Mouse (Mus musculus): ENCODE data around the gene 9630041A04Rik. TPM values are rescaled to one million over a fixed set of nuclear protein-coding genes. Genes with fewer than 3 reads are reported as not detected.

9630041A04Rik gene
- not detected in 2 replicates for polyA plus RNA-seq (2012; rRNA removed)
- not detected in 2 replicates for polyA plus RNA-seq (2014; fragmentation: Nextera tagmentation; extraction: Ambion mirVana)

- WGBS (ENCODE audit: insufficient replicate concordance) = 63% methylated on average over 15 of the region's 15 CpGs
- H3K27ac ChIP-seq = no peak within 1 kb of the TSS
- H3K9ac ChIP-seq (replicated peaks) = no peak within 1 kb of the TSS
- H3K4me3 ChIP-seq (ENCODE audit: insufficient read depth in 1 of 2, low read depth in 2 of 2, low read length in 2 of 2) = no peak within 1 kb of the TSS
- no peaks in the 10 kb centered on the region for H3K9me3 ChIP-seq (ENCODE audit: control insufficient read depth, low read length)
- ATAC-seq (ENCODE audit: insufficient read depth) (no peak), DNase-seq (ENCODE audit: low read depth in 3 of 3, low spot score in 3 of 3) (no peak)
- TF ChIP-seq CTCF (IDR thresholded peaks at IDR 0.05; ENCODE audit: low read depth) = no peak
- TF ChIP-seq EP300 (IDR thresholded peaks at IDR 0.05; ENCODE audit: low read depth) = no peak
- H3K4me1 ChIP-seq (replicated peaks; ENCODE audit: control insufficient read depth in 2 of 2, insufficient read depth in 2 of 2, low read length in 1 of 2) = no peaks in the 10 kb centered on the region
- H3K36me3 ChIP-seq (replicated peaks; ENCODE audit: control insufficient read depth, insufficient read depth, low read depth) = no peaks in the 10 kb centered on the region
- no peaks in the 10 kb centered on the region for H3K27me3 ChIP-seq (ENCODE audit: control insufficient read depth, insufficient read depth, low read length)
- no peak within 1 kb of the TSS for H3K4me2 ChIP-seq (ENCODE audit: low read depth)
Measured at GRCm38 (mm10) chr9:101861596-101862471, at the start of gene 9630041A04Rik. 9630041A04Rik (plus strand) TSS chr9:101861841.

DNA sequence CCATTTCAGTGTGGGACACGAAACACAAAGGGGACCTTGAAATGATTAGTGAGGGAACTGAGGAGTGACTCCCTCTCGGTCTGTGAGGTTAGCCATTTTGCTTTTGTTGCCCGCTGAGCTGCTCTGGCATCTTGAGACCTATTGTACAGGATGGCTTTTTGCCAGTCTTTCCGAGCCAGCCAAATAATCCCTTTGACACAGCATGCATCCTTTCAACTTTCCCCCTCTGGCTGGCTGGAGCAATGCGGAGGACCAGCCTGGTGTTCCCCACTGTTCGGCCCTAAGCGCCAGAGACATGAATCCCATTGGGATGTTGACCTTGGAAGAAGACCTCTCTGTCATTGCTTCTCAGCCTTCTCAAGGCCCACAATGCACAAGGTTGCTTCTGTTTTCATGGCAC, 37.7 kb upstream of the 9630041A04Rik start:
- Histone ChIP-seq H3K9ac (replicated peaks) (no peak overlapping the region), H3K4me2 (ENCODE audit: low read depth) (no peak overlapping the region), H3K27ac (no peak overlapping the region), H3K4me3 (ENCODE audit: insufficient read depth in 1 of 2, low read depth in 2 of 2, low read length in 2 of 2) (no peak overlapping the region), H3K36me3 (replicated peaks; ENCODE audit: control insufficient read depth, insufficient read depth, low read depth) (no peaks in the 10 kb centered on the region), H3K27me3 (ENCODE audit: control insufficient read depth, insufficient read depth, low read length) (no peaks in the 10 kb centered on the region), H3K4me1 (replicated peaks; ENCODE audit: control insufficient read depth in 2 of 2, insufficient read depth in 2 of 2, low read length in 1 of 2) (no peaks in the 10 kb centered on the region), H3K9me3 (ENCODE audit: control insufficient read depth, low read length) (no peaks in the 10 kb centered on the region)
- WGBS (ENCODE audit: insufficient replicate concordance) = 69% methylated on average over 7 of the region's 7 CpGs
- no peak for ATAC-seq (ENCODE audit: insufficient read depth)
- TF ChIP-seq CTCF (IDR thresholded peaks at IDR 0.05; ENCODE audit: low read depth) = no peak
- TF ChIP-seq EP300 (IDR thresholded peaks at IDR 0.05; ENCODE audit: low read depth) = no peak
- DNase-seq (ENCODE audit: low read depth in 3 of 3, low spot score in 3 of 3) = no peak

DNA sequence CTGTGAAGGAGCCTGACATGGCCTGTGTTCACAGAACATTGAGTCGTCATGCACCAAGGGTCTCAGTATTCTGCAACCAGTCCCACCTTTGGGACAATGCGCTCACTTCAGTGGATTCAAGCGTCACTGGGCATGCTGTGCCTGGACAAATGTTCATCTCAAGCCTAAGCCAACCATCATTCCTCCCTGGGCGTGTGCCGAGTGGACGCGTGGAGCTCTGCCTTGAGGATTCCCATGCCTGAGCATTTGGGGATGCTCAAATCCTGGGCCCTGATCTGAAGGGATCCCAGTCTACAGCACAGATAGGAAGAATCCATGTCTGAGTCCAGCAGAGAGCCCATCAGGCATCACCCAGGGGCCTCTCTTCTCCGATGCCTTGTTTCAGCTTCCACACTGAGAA, 36.0 kb upstream of the 9630041A04Rik start:
- WGBS (ENCODE audit: insufficient replicate concordance) = 80% methylated on average over 8 of the region's 8 CpGs
- Histone ChIP-seq H3K4me3 (ENCODE audit: insufficient read depth in 1 of 2, low read depth in 2 of 2, low read length in 2 of 2) (no peak overlapping the region), H3K27me3 (ENCODE audit: control insufficient read depth, insufficient read depth, low read length) (no peaks in the 10 kb centered on the region), H3K27ac (no peak overlapping the region), H3K4me1 (replicated peaks; ENCODE audit: control insufficient read depth in 2 of 2, insufficient read depth in 2 of 2, low read length in 1 of 2) (no peaks in the 10 kb centered on the region), H3K9me3 (ENCODE audit: control insufficient read depth, low read length) (no peaks in the 10 kb centered on the region), H3K36me3 (replicated peaks; ENCODE audit: control insufficient read depth, insufficient read depth, low read depth) (no peaks in the 10 kb centered on the region), H3K4me2 (ENCODE audit: low read depth) (no peak overlapping the region), H3K9ac (replicated peaks) (no peak overlapping the region)
- TF ChIP-seq CTCF (IDR thresholded peaks at IDR 0.05; ENCODE audit: low read depth) = no peak
- no peak for TF ChIP-seq EP300 (IDR thresholded peaks at IDR 0.05; ENCODE audit: low read depth)
- ATAC-seq (ENCODE audit: insufficient read depth) (no peak), DNase-seq (ENCODE audit: low read depth in 3 of 3, low spot score in 3 of 3) (no peak)

DNA sequence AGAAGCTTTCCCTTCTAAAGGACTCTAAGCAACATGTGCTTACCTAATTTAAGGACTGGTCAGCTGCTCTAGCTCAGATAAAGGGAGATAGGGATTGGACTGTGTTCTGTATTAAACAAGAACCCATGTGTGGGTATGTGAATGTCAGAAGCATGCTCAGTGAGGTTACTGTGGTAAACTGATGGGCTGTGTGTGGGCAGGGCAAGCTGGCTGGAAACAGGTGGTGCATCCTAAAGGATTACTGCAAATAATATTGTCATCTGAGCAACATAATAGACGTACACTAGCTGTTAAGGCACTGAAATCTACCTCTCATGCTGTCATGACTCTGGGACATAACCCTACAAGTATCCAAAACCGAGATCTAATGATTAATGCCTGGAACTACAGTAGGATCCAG, 28.0 kb upstream of the 9630041A04Rik start:
- H3K27me3 ChIP-seq (ENCODE audit: control insufficient read depth, insufficient read depth, low read length) = no peaks in the 10 kb centered on the region
- ATAC-seq (ENCODE audit: insufficient read depth) (no peak), DNase-seq (ENCODE audit: low read depth in 3 of 3, low spot score in 3 of 3) (no peak)
- 39% methylated on average over 2 of the region's 2 CpGs for WGBS (ENCODE audit: insufficient replicate concordance)
- no peaks in the 10 kb centered on the region for H3K9me3 ChIP-seq (ENCODE audit: control insufficient read depth, low read length)
- H3K27ac ChIP-seq = no peak overlapping the region
- no peaks in the 10 kb centered on the region for H3K4me1 ChIP-seq (replicated peaks; ENCODE audit: control insufficient read depth in 2 of 2, insufficient read depth in 2 of 2, low read length in 1 of 2)
- no peak overlapping the region for H3K9ac ChIP-seq (replicated peaks)
- H3K4me3 ChIP-seq (ENCODE audit: insufficient read depth in 1 of 2, low read depth in 2 of 2, low read length in 2 of 2) = no peak overlapping the region
- no peak overlapping the region for H3K4me2 ChIP-seq (ENCODE audit: low read depth)
- H3K36me3 ChIP-seq (replicated peaks; ENCODE audit: control insufficient read depth, insufficient read depth, low read depth) = no peaks in the 10 kb centered on the region
- TF ChIP-seq EP300 (IDR thresholded peaks at IDR 0.05; ENCODE audit: low read depth) (no peak), CTCF (IDR thresholded peaks at IDR 0.05; ENCODE audit: low read depth) (no peak)

DNA sequence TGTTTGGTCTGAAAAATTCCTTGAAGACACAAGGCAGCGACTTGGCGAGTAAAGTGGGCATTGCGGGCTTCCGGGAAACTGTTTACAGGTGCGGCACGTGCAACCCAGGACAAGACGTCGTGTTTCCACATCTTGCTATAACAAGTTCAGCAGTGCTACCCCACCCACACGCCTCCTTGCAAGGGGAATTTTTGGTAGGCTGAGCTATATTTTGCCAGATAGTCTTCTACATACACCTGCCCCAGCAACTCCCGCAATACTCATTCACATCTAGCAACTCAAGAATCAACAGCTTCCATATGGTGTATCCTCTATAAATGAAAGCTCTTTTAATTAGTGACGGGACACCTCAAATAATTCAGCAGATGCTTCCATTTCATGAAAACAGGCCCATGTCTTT, 20.5 kb upstream of the 9630041A04Rik start:
- ATAC-seq (ENCODE audit: insufficient read depth) (no peak), DNase-seq (ENCODE audit: low read depth in 3 of 3, low spot score in 3 of 3) (no peak)
- H3K4me2 ChIP-seq (ENCODE audit: low read depth) = no peak overlapping the region
- no peak for TF ChIP-seq CTCF (IDR thresholded peaks at IDR 0.05; ENCODE audit: low read depth)
- no peak for TF ChIP-seq EP300 (IDR thresholded peaks at IDR 0.05; ENCODE audit: low read depth)
- H3K9ac ChIP-seq (replicated peaks) = no peak overlapping the region
- no peaks in the 10 kb centered on the region for H3K9me3 ChIP-seq (ENCODE audit: control insufficient read depth, low read length)
- no peak overlapping the region for H3K27ac ChIP-seq
- H3K27me3 ChIP-seq (ENCODE audit: control insufficient read depth, insufficient read depth, low read length) = no peaks in the 10 kb centered on the region
- no peak overlapping the region for H3K4me3 ChIP-seq (ENCODE audit: insufficient read depth in 1 of 2, low read depth in 2 of 2, low read length in 2 of 2)
- H3K4me1 ChIP-seq (replicated peaks; ENCODE audit: control insufficient read depth in 2 of 2, insufficient read depth in 2 of 2, low read length in 1 of 2) = no peaks in the 10 kb centered on the region
- 75% methylated on average over 11 of the region's 11 CpGs for WGBS (ENCODE audit: insufficient replicate concordance)
- no peaks in the 10 kb centered on the region for H3K36me3 ChIP-seq (replicated peaks; ENCODE audit: control insufficient read depth, insufficient read depth, low read depth)
